Mouse (Mus musculus) lung, embryonic 14.5 days (tissue): ENCODE measurements around the gene Orm3. TPM values are rescaled to one million over a fixed set of nuclear protein-coding genes. Genes with fewer than 3 reads are reported as not detected.
A peak's percentile ranks its signal among the peaks of the same experiment; 100 is the strongest.

Source experiments
- ATAC-seq: fragments of 200-750 bp; cut with Nextera tagmentation; 2 replicates; pipeline ENCODE4 v1.8.0; 2017; ENCODE audit warnings: mild to moderate bottlenecking, moderate TSS enrichment, moderate library complexity; ENCODE audit not compliant: insufficient read depth
- DNase-seq: peaks from one replicate; pipeline ENCODE4 v3.0.0-alpha.2; 2015
- H3K27ac ChIP-seq: fragments of 300-500 bp; sonication (generic); 2 replicates; pipeline ENCODE4 v1.5.1; 2014; ENCODE audit warnings: low read depth, mild to moderate bottlenecking, moderate library complexity
- H3K27me3 ChIP-seq: fragments of 300-500 bp; sonication (generic); 2 replicates; pipeline ENCODE4 v1.6.1; 2014; ENCODE audit warnings: low read length, control low read depth; ENCODE audit not compliant: insufficient read depth
- H3K36me3 ChIP-seq: fragments of 300-500 bp; sonication (generic); 2 replicates; pipeline ENCODE4 v1.6.1; 2014; ENCODE audit warnings: control low read depth; ENCODE audit not compliant: insufficient read depth
- H3K4me1 ChIP-seq: fragments of 300-500 bp; sonication (generic); 2 replicates; pipeline ENCODE4 v1.6.1; 2014; ENCODE audit warnings: antibody characterized with exemption, control low read depth; ENCODE audit not compliant: insufficient read depth
- H3K4me2 ChIP-seq: fragments of 300-500 bp; sonication (generic); 2 replicates; pipeline ENCODE4 v1.6.1; 2014; ENCODE audit warnings: mild to moderate bottlenecking
- H3K4me3 ChIP-seq: fragments of 300-500 bp; sonication (generic); 2 replicates; pipeline ENCODE4 v1.5.1; 2014; ENCODE audit warnings: low read depth, low read length
- H3K9ac ChIP-seq: fragments of 300-500 bp; sonication (generic); 2 replicates; pipeline ENCODE4 v1.6.1; 2014
- H3K9me3 ChIP-seq: fragments of 300-500 bp; sonication (generic); 2 replicates; pipeline ENCODE4 v1.6.1; 2016; ENCODE audit warnings: low read depth, low read length, control low read depth
- CTCF ChIP-seq: IDR thresholded peaks from 2 replicates; pipeline ENCODE4 v1.5.1; 2016; ENCODE audit warnings: antibody characterized with exemption, low read depth
- WGBS: fragments of 180-500 bp; shearing (Covaris S2); extraction: QIAGEN DNeasy Blood & Tissue Kit; methylation state at CpG from one replicate; pipeline ENCODE4 v1.1.7; 2014; 5-methylcytosine and 5-hydroxymethylcytosine counted together
- polyA plus RNA-seq: library from polyadenylated mRNA; unstranded; fragments of >200 nt; fragmentation: Nextera tagmentation; extraction: Ambion mirVana; gene quantifications from 2 replicates; pipeline ENCODE4 v1.2.1, GENCODE M21; 2014

The Orm3 gene
- polyA plus RNA-seq, 1 experiment from 2014 or later = not detected

GRCm38 (mm10) chr4:63382676-63383369 is 26.9 kb downstream of the Orm3 start:
- ATAC-seq = no peak
- no peaks in the 10 kb centered on the region for H3K9me3 ChIP-seq
- H3K27me3 ChIP-seq = no peaks in the 10 kb centered on the region
- peaks cover 88% of the 10 kb centered on the region for H3K36me3 ChIP-seq
- TF ChIP-seq CTCF = no peak
- no peak overlapping the region for H3K4me2 ChIP-seq
- 92% methylated on average over 4 of the region's 4 CpGs for WGBS
- H3K4me1 ChIP-seq = no peaks in the 10 kb centered on the region
- H3K4me3 ChIP-seq = no peak overlapping the region
- H3K27ac ChIP-seq = no peak overlapping the region
- DNase-seq = no peak
- no peak overlapping the region for H3K9ac ChIP-seq

- H3K9ac ChIP-seq = no peak overlapping the region
- H3K27ac ChIP-seq = no peak overlapping the region
- DNase-seq (no peak), ATAC-seq (no peak)
- no peaks in the 10 kb centered on the region for H3K4me1 ChIP-seq
- no peaks in the 10 kb centered on the region for H3K27me3 ChIP-seq
- H3K36me3 ChIP-seq = peaks cover 87% of the 10 kb centered on the region
- TF ChIP-seq CTCF = no peak
- H3K9me3 ChIP-seq = no peaks in the 10 kb centered on the region
- H3K4me3 ChIP-seq = no peak overlapping the region
- no peak overlapping the region for H3K4me2 ChIP-seq
- WGBS = 84% methylated on average over 12 of the region's 12 CpGs
Observed at GRCm38 (mm10) chr4:63383474-63383873, 27.5 kb downstream of the Orm3 start.

- no peak for DNase-seq
- Histone ChIP-seq H3K4me3 (no peak overlapping the region), H3K27me3 (no peaks in the 10 kb centered on the region), H3K36me3 (peaks cover 82% of the 10 kb centered on the region), H3K4me1 (no peaks in the 10 kb centered on the region), H3K4me2 (no peak overlapping the region), H3K9me3 (no peaks in the 10 kb centered on the region), H3K9ac (no peak overlapping the region), H3K27ac (no peak overlapping the region)
- WGBS = 86% methylated on average over 4 of the region's 4 CpGs
- no peak for TF ChIP-seq CTCF
- no peak for ATAC-seq
Observed at GRCm38 (mm10) chr4:63384262-63384661, 28.3 kb downstream of the Orm3 start.

GRCm38 (mm10) chr4:63385253-63385652 is 29.3 kb downstream of the Orm3 start:
- H3K4me3 ChIP-seq = no peak overlapping the region
- TF ChIP-seq CTCF = no peak
- H3K27ac ChIP-seq = no peak overlapping the region
- H3K9ac ChIP-seq = no peak overlapping the region
- DNase-seq = no peak
- 83% methylated on average over 3 of the region's 3 CpGs for WGBS
- H3K36me3 ChIP-seq = peaks cover 75% of the 10 kb centered on the region
- H3K27me3 ChIP-seq = no peaks in the 10 kb centered on the region
- no peaks in the 10 kb centered on the region for H3K4me1 ChIP-seq
- no peak overlapping the region for H3K4me2 ChIP-seq
- no peak for ATAC-seq
- H3K9me3 ChIP-seq = no peaks in the 10 kb centered on the region

- H3K36me3 ChIP-seq = peaks cover 69% of the 10 kb centered on the region
- WGBS = 60% methylated on average over 11 of the region's 11 CpGs
- H3K4me1 ChIP-seq = no peaks in the 10 kb centered on the region
- no peaks in the 10 kb centered on the region for H3K27me3 ChIP-seq
- H3K27ac ChIP-seq = no peak overlapping the region
- TF ChIP-seq CTCF = no peak
- DNase-seq = peak; percentile 24
- H3K4me3 ChIP-seq = no peak overlapping the region
- no peak overlapping the region for H3K9ac ChIP-seq
- H3K4me2 ChIP-seq = no peak overlapping the region
- no peak for ATAC-seq
- H3K9me3 ChIP-seq = no peaks in the 10 kb centered on the region
Observed at GRCm38 (mm10) chr4:63385784-63386183, 29.8 kb downstream of the Orm3 start.

- Histone ChIP-seq H3K4me1 (no peaks in the 10 kb centered on the region), H3K27ac (no peak overlapping the region), H3K4me2 (no peak overlapping the region), H3K9me3 (no peaks in the 10 kb centered on the region), H3K4me3 (no peak overlapping the region), H3K9ac (no peak overlapping the region), H3K36me3 (peaks cover 66% of the 10 kb centered on the region), H3K27me3 (no peaks in the 10 kb centered on the region)
- DNase-seq = no peak
- no peak for ATAC-seq
- WGBS = 75% methylated on average over 6 of the region's 6 CpGs
- no peak for TF ChIP-seq CTCF
Observed at GRCm38 (mm10) chr4:63388029-63388428, 32.1 kb downstream of the Orm3 start.

GRCm38 (mm10) chr4:63389121-63389886 is 33.3 kb downstream of the Orm3 start:
- Histone ChIP-seq H3K4me2 (no peak overlapping the region), H3K9ac (no peak overlapping the region), H3K27ac (no peak overlapping the region), H3K4me3 (no peak overlapping the region), H3K27me3 (no peaks in the 10 kb centered on the region), H3K9me3 (no peaks in the 10 kb centered on the region), H3K36me3 (peaks cover 66% of the 10 kb centered on the region), H3K4me1 (no peaks in the 10 kb centered on the region)
- WGBS = 52% methylated on average over 8 of the region's 8 CpGs
- TF ChIP-seq CTCF = no peak
- no peak for DNase-seq
- 0 out of 2 replicates have a peak, but pooled peaks have one; percentile 21 for ATAC-seq
